Mouse (Mus musculus): ENCODE data around the gene Tmco2.
"Not testable (repeated sequence)": the region's sequence is repeated elsewhere in the genome, so short reads cannot be mapped to it uniquely, and the experiment has no call there.

Tmco2 gene

GRCm38 (mm10) chr4:121109126-121109525 lies at the start of gene Tmco2:
Gene Tmco2, minus strand, starts transcription at chr4:121109226.
- DNase-seq = no peak

DNA sequence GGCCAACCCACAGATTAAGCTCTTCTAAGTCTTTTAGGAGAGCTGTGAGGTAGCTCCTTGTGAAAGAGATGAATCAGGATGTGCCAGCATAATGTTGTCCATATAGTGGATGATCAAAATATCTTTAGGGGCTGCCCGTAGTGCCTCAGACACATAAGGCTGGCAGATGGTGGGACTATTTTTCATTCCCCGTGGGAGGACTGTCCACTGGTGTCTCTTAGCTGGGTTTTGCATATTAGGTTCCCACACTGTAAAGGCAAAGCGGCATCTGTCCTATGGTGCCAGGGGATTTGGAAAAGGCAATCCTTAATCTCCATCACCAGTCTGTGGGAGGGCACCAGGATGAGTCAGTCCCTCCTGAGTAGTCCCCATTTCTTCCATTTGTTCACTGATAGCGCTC lies 5.7 kb downstream of the Tmco2 start:
- DNase-seq = no peak

- peak; percentile 80 for DNase-seq
Observed at GRCm38 (mm10) chr4:121097650-121098378, 11.2 kb downstream of the Tmco2 start, which contains the start of gene Zmpste24. Gene Zmpste24, minus strand, starts transcription at chr4:121098241.

- no peak for DNase-seq
Observed at GRCm38 (mm10) chr4:121090211-121090610, 18.8 kb downstream of the Tmco2 start.

- DNase-seq = no peak
Observed at GRCm38 (mm10) chr4:121088696-121089095, 20.3 kb downstream of the Tmco2 start.

- no peak for DNase-seq
Observed at GRCm38 (mm10) chr4:121084506-121084905, 24.5 kb downstream of the Tmco2 start.

- DNase-seq = no peak
Observed at GRCm38 (mm10) chr4:121080395-121080794, 28.6 kb downstream of the Tmco2 start.

DNA sequence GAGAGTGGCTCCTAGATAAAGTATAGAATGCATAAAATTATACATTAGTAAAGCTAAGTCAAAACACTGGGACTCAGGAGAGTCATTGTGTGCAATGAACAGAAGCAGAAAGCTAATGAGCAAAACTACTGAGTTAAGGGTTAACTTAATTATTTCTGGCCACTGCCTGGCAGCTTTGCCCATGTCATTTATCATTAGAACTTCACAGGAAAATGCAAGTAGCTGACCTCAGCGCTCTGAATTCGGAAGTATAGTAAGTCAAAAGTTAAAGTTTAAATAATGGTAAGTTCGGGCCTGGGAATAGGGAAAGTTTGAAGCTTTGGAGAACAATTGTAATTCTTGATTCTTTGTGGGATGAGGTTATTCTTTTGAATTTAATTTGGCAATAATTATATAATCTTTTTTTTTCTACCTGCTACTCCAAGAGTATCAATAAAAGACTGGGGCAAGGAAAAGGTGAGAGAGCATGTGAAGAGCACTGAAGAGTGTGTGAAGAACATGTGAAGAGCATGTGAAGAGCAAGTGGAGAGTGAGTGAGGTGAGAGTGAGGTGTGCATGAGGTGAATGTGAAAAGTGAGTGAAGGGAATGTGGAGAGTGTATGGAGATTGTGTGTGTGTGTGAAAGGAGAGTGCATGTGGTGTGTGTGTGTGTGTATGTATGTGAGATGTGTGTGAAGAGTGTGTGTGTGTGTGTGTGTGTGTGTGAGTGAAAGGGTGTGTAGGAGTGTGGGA lies 30.9 kb downstream of the Tmco2 start:
- no peak for DNase-seq

DNA sequence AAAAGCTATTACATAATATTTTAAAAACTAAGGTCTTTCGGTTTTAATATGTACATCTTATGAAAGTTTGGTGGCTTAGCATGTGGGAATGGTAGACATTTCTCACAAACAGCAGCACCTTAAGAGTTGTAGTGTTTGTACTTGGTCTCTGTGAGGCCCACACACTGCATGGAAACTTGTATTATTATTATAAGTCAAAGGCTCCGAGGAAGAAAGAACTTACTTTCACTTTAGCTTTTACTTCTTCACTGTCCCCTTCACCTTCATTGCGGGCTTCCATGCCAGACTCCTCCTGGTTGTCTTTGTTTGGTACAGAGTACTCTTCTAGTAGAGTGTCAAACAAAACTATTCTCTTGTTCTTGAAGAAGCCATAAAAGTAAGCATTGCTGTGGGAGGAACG lies 34.8 kb downstream of the Tmco2 start:
- no peak for DNase-seq

DNA sequence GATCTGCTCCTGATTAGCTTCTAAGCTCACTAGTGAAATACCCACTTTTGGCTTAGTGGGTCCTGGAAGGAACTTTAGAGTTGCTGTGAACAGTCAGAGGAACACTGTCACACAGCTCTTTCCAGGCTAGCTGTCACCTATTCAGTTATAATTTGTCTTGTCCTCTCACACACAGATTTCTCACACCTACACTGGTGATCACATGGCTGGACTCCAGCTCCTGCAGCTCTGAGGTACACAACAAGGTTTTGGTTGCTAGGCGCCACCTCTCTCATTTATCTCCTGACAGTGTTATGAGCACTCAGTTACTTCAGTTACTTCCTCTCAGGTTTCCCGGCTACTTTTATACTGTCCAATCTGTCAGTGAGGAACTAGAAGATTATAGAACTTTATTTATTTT lies 43.7 kb downstream of the Tmco2 start:
- DNase-seq = no peak

GRCm38 (mm10) chr4:121059218-121059617 lies 49.8 kb downstream of the Tmco2 start:
- DNase-seq = not testable (repeated sequence)

- DNase-seq = no peak
Observed at GRCm38 (mm10) chr4:121057032-121057431, 52.0 kb downstream of the Tmco2 start.

DNA sequence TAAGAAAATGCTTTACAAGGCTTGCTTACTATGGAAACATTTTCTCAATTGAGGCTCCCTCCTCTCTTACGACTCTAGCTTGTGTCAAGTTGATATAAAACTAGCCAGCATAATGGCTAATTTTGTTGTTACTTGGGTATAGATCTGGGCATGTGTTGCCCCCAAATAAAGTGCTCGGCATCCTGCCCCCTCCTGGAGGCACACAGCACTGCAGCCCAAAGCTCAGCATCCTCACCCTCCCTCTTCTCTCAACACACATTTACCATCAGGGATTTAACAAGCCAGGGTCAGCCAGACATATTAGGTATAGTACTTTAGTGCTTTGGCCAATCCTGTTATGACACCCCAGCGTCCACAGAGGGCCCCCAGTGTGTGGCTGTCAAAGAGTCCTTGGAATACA lies 52.7 kb downstream of the Tmco2 start:
- DNase-seq = no peak

Data from cerebellum, adult 11 months (tissue).